Mouse (Mus musculus): ENCODE results near the gene Ldlrad1. TPM values are rescaled to one million over a fixed set of nuclear protein-coding genes. Genes with fewer than 3 reads are reported as not detected.

Gene Ldlrad1
- polyA plus RNA-seq, 1 experiment from 2014 or later = not detected

DNA sequence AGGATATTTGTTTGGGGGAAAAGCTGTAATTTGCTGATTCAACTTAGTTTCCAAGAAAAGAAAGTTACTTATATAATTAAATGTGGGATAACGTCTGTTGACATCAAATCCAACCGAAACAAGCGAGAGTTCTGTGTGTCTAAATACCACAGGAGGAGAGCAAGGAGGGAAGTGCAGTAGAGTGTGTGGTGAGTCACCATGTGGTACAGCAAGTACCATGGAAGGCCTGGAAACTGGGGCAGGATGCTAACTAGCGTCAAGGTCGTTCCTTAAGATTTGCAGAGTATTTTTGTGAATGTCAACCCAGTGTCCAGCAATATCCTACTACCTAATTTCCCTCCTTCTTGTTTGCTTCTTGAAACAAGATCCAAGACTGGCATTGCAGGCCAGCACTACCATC lies 10.9 kb upstream of the Ldlrad1 start:
- Histone ChIP-seq H3K4me2 (replicated peaks; ENCODE audit: low read depth, low read length) (no peak overlapping the region), H3K4me1 (ENCODE audit: control insufficient read depth, insufficient read depth, low read length) (no peaks in the 10 kb centered on the region), H3K9ac (ENCODE audit: low read depth, low read length) (no peak overlapping the region), H3K9me3 (ENCODE audit: control insufficient read depth, low read length) (no peaks in the 10 kb centered on the region), H3K27me3 (ENCODE audit: control insufficient read depth, insufficient read depth, low read length) (no peaks in the 10 kb centered on the region), H3K36me3 (ENCODE audit: control insufficient read depth, insufficient read depth, low read length) (peaks cover 85% of the 10 kb centered on the region), H3K4me3 (ENCODE audit: low read length) (no peak overlapping the region), H3K27ac (ENCODE audit: low read depth, low read length) (no peak overlapping the region)
- 97% methylated on average over 5 of the region's 5 CpGs for WGBS
- no peak for ATAC-seq (ENCODE audit: low FRiP score, low TSS enrichment)

DNA sequence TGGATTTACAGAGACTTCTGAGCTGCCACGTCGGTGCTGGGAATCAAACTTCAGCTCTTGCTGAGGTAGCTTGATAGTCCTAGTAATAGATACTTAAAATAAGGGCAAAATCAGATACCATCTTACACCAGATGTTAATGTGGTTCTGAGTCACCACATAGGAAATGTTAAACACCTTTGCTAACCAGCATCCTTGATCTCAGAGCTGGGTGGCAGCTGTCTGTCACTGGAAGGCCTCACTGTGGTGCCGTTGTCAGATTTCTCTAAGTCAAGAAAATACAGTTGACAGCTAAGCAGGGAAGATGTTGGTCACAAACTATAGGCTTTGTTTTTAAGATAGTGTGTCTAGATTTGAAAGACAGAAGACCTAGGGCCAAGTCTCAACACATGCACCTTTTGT lies 7.2 kb upstream of the Ldlrad1 start:
- Histone ChIP-seq H3K4me3 (ENCODE audit: low read length) (no peak overlapping the region), H3K36me3 (ENCODE audit: control insufficient read depth, insufficient read depth, low read length) (peaks cover 74% of the 10 kb centered on the region), H3K9ac (ENCODE audit: low read depth, low read length) (no peak overlapping the region), H3K4me2 (replicated peaks; ENCODE audit: low read depth, low read length) (no peak overlapping the region), H3K9me3 (ENCODE audit: control insufficient read depth, low read length) (no peaks in the 10 kb centered on the region), H3K4me1 (ENCODE audit: control insufficient read depth, insufficient read depth, low read length) (no peaks in the 10 kb centered on the region), H3K27me3 (ENCODE audit: control insufficient read depth, insufficient read depth, low read length) (no peaks in the 10 kb centered on the region), H3K27ac (ENCODE audit: low read depth, low read length) (no peak overlapping the region)
- ATAC-seq (ENCODE audit: low FRiP score, low TSS enrichment) = no peak
- WGBS = 95% methylated on average over 3 of the region's 3 CpGs

DNA sequence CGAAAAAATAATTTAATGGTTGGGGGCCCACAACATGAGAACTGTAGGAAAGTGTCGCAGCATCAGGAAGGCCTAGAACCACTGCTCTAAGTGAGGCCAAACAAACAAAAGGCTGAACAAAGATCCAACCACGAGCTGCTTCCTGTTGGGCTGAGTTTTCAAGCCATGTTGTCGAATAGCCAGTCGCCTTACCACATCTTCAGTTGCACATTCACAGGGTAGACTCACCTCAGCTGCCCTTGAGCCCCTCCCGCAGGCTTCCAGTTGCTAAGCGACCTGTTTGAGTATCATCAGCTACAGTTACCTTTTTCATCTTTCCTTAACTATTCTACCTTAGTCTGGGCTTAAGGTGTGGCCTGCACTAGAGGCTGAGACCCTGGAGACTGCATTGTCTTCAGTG lies 6.0 kb upstream of the Ldlrad1 start:
- Histone ChIP-seq H3K9ac (ENCODE audit: low read depth, low read length) (no peak overlapping the region), H3K4me2 (replicated peaks; ENCODE audit: low read depth, low read length) (no peak overlapping the region), H3K4me3 (ENCODE audit: low read length) (no peak overlapping the region), H3K9me3 (ENCODE audit: control insufficient read depth, low read length) (no peaks in the 10 kb centered on the region), H3K36me3 (ENCODE audit: control insufficient read depth, insufficient read depth, low read length) (peaks cover 67% of the 10 kb centered on the region), H3K4me1 (ENCODE audit: control insufficient read depth, insufficient read depth, low read length) (no peaks in the 10 kb centered on the region), H3K27me3 (ENCODE audit: control insufficient read depth, insufficient read depth, low read length) (no peaks in the 10 kb centered on the region), H3K27ac (ENCODE audit: low read depth, low read length) (no peak overlapping the region)
- ATAC-seq (ENCODE audit: low FRiP score, low TSS enrichment) = 0 out of 2 replicates have a peak, but pooled peaks have one; percentile 24
- 87% methylated on average over 7 of the region's 7 CpGs for WGBS

DNA sequence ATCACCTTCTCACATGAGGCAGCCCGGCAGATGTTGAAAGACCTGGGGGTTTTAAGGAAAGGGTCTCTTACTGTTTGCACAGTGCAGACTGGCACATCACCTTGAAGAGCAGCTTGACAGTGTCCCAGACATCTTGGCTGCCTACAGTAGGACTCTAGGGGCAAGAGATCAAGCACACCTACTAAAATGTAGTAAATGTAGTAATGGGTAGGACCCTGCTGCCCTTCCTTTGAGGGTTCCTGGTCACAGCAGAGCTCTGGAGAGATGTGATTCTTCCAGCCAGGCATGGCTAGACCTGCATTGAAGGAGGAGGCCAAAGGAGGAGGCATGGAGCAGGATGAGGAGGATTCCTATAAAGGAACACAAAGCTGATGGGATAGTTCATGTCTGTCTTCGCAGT lies 2.0 kb upstream of the Ldlrad1 start:
- Histone ChIP-seq H3K4me1 (ENCODE audit: control insufficient read depth, insufficient read depth, low read length) (0 out of 2 replicates have a peak, but pooled peaks cover 4% of the 10 kb centered on the region), H3K9me3 (ENCODE audit: control insufficient read depth, low read length) (no peaks in the 10 kb centered on the region), H3K36me3 (ENCODE audit: control insufficient read depth, insufficient read depth, low read length) (peaks cover 28% of the 10 kb centered on the region), H3K27me3 (ENCODE audit: control insufficient read depth, insufficient read depth, low read length) (no peaks in the 10 kb centered on the region), H3K27ac (ENCODE audit: low read depth, low read length) (no peak overlapping the region), H3K4me3 (ENCODE audit: low read length) (no peak overlapping the region), H3K9ac (ENCODE audit: low read depth, low read length) (no peak overlapping the region), H3K4me2 (replicated peaks; ENCODE audit: low read depth, low read length) (no peak overlapping the region)
- 97% methylated on average over 2 of the region's 2 CpGs for WGBS
- ATAC-seq (ENCODE audit: low FRiP score, low TSS enrichment) = no peak

DNA sequence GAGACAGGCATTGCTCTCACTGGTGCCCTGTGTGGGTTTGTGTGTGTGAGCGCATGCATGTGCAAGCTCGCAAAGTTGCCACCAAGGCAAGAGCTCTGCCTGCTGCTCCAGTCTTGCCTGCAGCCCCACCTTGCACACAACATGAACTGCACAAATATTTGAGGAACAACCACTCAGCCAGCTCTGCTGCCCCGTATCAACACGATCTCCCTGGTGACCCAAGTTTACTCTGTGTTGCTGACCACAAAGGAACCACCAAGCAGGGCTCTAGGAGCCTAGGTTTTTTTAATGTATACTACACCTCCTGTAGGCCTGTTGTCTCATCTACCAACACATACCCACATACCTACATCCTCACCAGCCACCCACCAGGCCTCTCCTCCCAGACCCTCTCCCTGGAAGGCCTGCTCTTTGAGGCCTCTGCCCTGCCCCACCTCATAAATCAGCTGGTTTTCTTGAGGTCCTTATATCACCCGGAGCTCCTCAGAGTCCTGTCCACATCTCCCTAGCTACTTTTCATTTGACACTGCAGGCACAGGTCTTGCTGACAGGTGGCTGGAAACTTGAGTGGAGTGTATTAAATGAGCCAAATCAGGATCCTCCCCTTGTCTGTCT lies 1.6 kb downstream of the Ldlrad1 start:
- 46% methylated on average over 5 of the region's 5 CpGs for WGBS
- no peaks in the 10 kb centered on the region for H3K27me3 ChIP-seq (ENCODE audit: control insufficient read depth, insufficient read depth, low read length)
- peaks cover 4% of the 10 kb centered on the region; the same call in 1 of the 2 replicates for H3K4me1 ChIP-seq (ENCODE audit: control insufficient read depth, insufficient read depth, low read length)
- ATAC-seq (ENCODE audit: low FRiP score, low TSS enrichment) = peak; percentile 70; the same call in 1 of the 2 replicates
- no peak overlapping the region for H3K27ac ChIP-seq (ENCODE audit: low read depth, low read length)
- H3K4me2 ChIP-seq (replicated peaks; ENCODE audit: low read depth, low read length) = no peak overlapping the region
- H3K9me3 ChIP-seq (ENCODE audit: control insufficient read depth, low read length) = no peaks in the 10 kb centered on the region
- H3K4me3 ChIP-seq (ENCODE audit: low read length) = no peak overlapping the region
- no peak overlapping the region for H3K9ac ChIP-seq (ENCODE audit: low read depth, low read length)
- peaks cover 2% of the 10 kb centered on the region; the same call in 1 of the 2 replicates for H3K36me3 ChIP-seq (ENCODE audit: control insufficient read depth, insufficient read depth, low read length)

DNA sequence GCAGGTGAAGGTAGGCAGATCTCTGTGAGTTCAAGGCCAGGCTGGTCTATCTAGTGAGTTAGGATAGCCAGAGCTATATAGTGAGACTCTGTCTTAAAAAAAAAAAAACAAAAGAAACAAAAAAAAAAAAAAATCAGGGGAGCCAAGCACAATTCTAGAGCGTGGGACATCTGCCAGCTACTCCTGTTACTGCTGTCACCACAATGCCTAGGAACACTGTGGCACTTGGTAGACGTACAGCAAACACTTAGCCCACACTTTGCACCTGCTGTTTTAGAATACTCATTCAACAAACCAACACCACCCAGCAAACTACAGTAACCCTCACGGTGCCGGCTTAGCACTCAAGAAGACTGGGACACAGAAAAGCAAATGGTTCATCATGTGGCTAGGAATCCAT lies 2.5 kb downstream of the Ldlrad1 start:
- no peaks in the 10 kb centered on the region; the same call in 1 of the 2 replicates for H3K36me3 ChIP-seq (ENCODE audit: control insufficient read depth, insufficient read depth, low read length)
- no peak overlapping the region for H3K4me2 ChIP-seq (replicated peaks; ENCODE audit: low read depth, low read length)
- ATAC-seq (ENCODE audit: low FRiP score, low TSS enrichment) = no peak
- peaks cover 4% of the 10 kb centered on the region; the same call in 1 of the 2 replicates for H3K4me1 ChIP-seq (ENCODE audit: control insufficient read depth, insufficient read depth, low read length)
- 74% methylated on average over 4 of the region's 4 CpGs for WGBS
- no peak overlapping the region for H3K9ac ChIP-seq (ENCODE audit: low read depth, low read length)
- no peaks in the 10 kb centered on the region for H3K27me3 ChIP-seq (ENCODE audit: control insufficient read depth, insufficient read depth, low read length)
- H3K4me3 ChIP-seq (ENCODE audit: low read length) = no peak overlapping the region
- no peaks in the 10 kb centered on the region for H3K9me3 ChIP-seq (ENCODE audit: control insufficient read depth, low read length)
- no peak overlapping the region for H3K27ac ChIP-seq (ENCODE audit: low read depth, low read length)

DNA sequence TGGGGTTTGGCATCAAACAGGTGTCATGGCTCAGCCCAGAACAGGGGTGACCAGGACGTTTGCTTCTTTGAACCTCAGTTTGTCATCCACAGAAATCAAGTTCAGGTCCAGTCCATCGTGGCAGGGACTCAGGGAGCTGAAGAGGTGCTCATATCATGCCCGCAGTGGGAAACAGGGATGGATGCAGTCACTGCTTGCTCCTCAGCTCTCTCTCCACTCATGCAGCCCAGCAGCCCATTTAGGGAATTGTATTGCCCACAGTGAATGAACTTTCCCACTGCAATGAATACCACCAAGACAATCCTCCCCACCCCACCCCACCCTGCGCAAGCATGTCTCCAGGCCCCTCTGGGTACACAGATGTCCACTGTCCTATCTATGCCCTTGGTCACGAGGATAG lies 3.0 kb downstream of the Ldlrad1 start:
- Histone ChIP-seq H3K4me3 (ENCODE audit: low read length) (no peak overlapping the region), H3K9me3 (ENCODE audit: control insufficient read depth, low read length) (no peaks in the 10 kb centered on the region), H3K27ac (ENCODE audit: low read depth, low read length) (no peak overlapping the region), H3K36me3 (ENCODE audit: control insufficient read depth, insufficient read depth, low read length) (no peaks in the 10 kb centered on the region; the same call in 1 of the 2 replicates), H3K9ac (ENCODE audit: low read depth, low read length) (no peak overlapping the region), H3K27me3 (ENCODE audit: control insufficient read depth, insufficient read depth, low read length) (no peaks in the 10 kb centered on the region), H3K4me1 (ENCODE audit: control insufficient read depth, insufficient read depth, low read length) (peaks cover 4% of the 10 kb centered on the region; the same call in 1 of the 2 replicates), H3K4me2 (replicated peaks; ENCODE audit: low read depth, low read length) (no peak overlapping the region)
- no peak for ATAC-seq (ENCODE audit: low FRiP score, low TSS enrichment)
- WGBS = 87% methylated on average over 5 of the region's 5 CpGs

DNA sequence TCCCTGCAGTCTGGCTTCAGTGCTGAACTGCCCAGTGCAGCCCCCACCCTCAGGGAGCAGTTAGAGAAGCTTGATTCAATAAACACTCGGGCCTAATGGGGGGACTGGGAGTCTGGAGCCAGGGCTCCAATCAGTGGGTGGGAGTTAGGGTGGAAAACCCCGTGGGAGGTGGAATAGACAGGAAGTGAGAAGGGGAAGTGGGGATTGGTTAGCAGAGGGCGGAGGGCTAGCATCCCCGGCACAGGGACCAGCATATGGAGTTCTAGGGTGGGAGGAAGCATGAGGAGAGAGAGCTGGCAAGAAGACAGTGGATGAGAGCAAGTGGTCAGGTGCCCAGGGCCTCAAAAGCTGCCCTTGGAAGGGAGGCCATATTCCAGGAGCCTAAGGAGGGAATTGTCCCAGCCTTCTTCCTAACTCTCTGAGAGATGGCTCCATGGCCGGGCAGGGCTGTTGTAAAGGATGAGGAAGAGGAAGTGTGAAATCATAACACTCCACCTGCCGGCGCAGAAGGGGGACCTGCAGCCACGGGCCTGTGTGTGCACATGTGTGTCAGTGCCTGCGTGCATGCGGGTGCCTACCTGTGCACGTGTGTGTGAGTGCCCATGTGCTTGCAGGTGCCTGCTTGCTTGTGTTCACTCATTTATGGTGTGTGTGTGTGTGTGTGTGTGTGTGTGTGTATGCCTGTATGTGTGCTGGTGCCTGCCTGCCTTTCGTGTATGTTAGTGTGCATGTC lies 4.5 kb downstream of the Ldlrad1 start:
- Histone ChIP-seq H3K9ac (ENCODE audit: low read depth, low read length) (no peak overlapping the region), H3K27ac (ENCODE audit: low read depth, low read length) (no peak overlapping the region), H3K4me1 (ENCODE audit: control insufficient read depth, insufficient read depth, low read length) (peaks cover 4% of the 10 kb centered on the region; the same call in 1 of the 2 replicates), H3K4me3 (ENCODE audit: low read length) (no peak overlapping the region), H3K4me2 (replicated peaks; ENCODE audit: low read depth, low read length) (no peak overlapping the region), H3K27me3 (ENCODE audit: control insufficient read depth, insufficient read depth, low read length) (no peaks in the 10 kb centered on the region), H3K36me3 (ENCODE audit: control insufficient read depth, insufficient read depth, low read length) (no peaks in the 10 kb centered on the region; the same call in 1 of the 2 replicates), H3K9me3 (ENCODE audit: control insufficient read depth, low read length) (no peaks in the 10 kb centered on the region)
- no peak for ATAC-seq (ENCODE audit: low FRiP score, low TSS enrichment)
- 61% methylated on average over 12 of the region's 12 CpGs for WGBS

DNA sequence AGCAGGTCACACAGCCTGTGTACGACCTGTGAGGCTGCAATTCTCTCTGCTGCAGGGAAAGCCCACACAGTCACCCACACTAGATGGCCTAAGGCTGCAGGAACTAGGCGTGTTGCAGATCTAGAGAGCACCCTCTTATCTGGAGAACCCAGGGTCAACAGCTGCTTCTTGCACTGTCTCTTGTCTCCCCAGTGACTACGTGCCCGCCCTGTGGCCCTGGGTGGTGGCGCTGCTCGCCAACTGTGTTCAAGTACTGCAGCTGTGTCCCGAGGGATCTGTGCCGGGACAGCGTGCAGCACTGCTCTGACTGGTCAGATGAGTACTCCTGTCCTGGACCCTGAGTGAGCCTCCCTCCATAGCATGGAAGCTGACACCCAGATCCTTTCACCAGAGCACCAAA lies 8.6 kb downstream of the Ldlrad1 start:
- Histone ChIP-seq H3K4me3 (ENCODE audit: low read length) (no peak overlapping the region), H3K4me2 (replicated peaks; ENCODE audit: low read depth, low read length) (no peak overlapping the region), H3K4me1 (ENCODE audit: control insufficient read depth, insufficient read depth, low read length) (no peaks in the 10 kb centered on the region; the same call in 1 of the 2 replicates), H3K27ac (ENCODE audit: low read depth, low read length) (no peak overlapping the region), H3K27me3 (ENCODE audit: control insufficient read depth, insufficient read depth, low read length) (no peaks in the 10 kb centered on the region), H3K36me3 (ENCODE audit: control insufficient read depth, insufficient read depth, low read length) (no peaks in the 10 kb centered on the region), H3K9ac (ENCODE audit: low read depth, low read length) (no peak overlapping the region), H3K9me3 (ENCODE audit: control insufficient read depth, low read length) (no peaks in the 10 kb centered on the region)
- 88% methylated on average over 9 of the region's 9 CpGs for WGBS
- ATAC-seq (ENCODE audit: low FRiP score, low TSS enrichment) = no peak

All from kidney, embryonic 14.5 days (tissue).